Mouse (Mus musculus) heart, embryonic 14.5 days (tissue): ENCODE measurements at regions not wholly inside any gene's neighbourhood (a gene's known extent, or its start where the extent isn't known, plus 50 kb on each side); places are given as distances from the start of the nearest gene placed in this dataset.
"Not testable (repeated sequence)": the region's sequence is repeated elsewhere in the genome, so short reads cannot be mapped to it uniquely, and the experiment has no call there.

Experiments
- ATAC-seq: fragments of 200-750 bp; cut with Nextera tagmentation; 2 replicates; pipeline ENCODE4 v1.8.0; 2017; ENCODE audit warnings: low read depth, moderate TSS enrichment; ENCODE audit not compliant: insufficient number of reproducible peaks, insufficient read depth, low FRiP score
- H3K27ac ChIP-seq, 2 experiments: fragments of 200-500 bp in 1 of 2; fragments of 300-500 bp in 1 of 2; sonication (generic) in 1 of 2; replicated peaks in 1 of 2; 2 replicates each; pipeline ENCODE4 v1.5.1; 2012 to 2014; ENCODE audit warnings: low read depth in 2 of 2, low read length in 2 of 2, control low read depth in 1 of 2, mild to moderate bottlenecking in 1 of 2, mixed read lengths in 1 of 2; ENCODE audit not compliant: control insufficient read depth in 1 of 2, insufficient read depth in 1 of 2
- H3K27me3 ChIP-seq: fragments of 300-500 bp; sonication (generic); 2 replicates; pipeline ENCODE4 v1.6.1; 2014; ENCODE audit warnings: mild to moderate bottlenecking, low read length, control low read depth; ENCODE audit not compliant: control insufficient read depth, insufficient read depth
- H3K36me3 ChIP-seq: fragments of 300-500 bp; sonication (generic); 2 replicates; pipeline ENCODE4 v1.6.1; 2014; ENCODE audit warnings: mild to moderate bottlenecking, control low read depth, low read length, mixed read lengths; ENCODE audit not compliant: control insufficient read depth, insufficient read depth
- H3K4me1 ChIP-seq, 2 experiments: fragments of 200-500 bp in 1 of 2; fragments of 300-500 bp in 1 of 2; sonication (generic) in 1 of 2; 2 replicates each; pipeline ENCODE4 v1.6.1; 2012 to 2014; ENCODE audit warnings: low read length in 2 of 2, control low read depth in 1 of 2, mixed read lengths in 1 of 2; ENCODE audit not compliant: control insufficient read depth in 2 of 2, insufficient read depth in 2 of 2
- H3K4me2 ChIP-seq: fragments of 300-500 bp; sonication (generic); 2 replicates; pipeline ENCODE4 v1.6.1; 2014; ENCODE audit warnings: mild to moderate bottlenecking, low read length
- H3K4me3 ChIP-seq, 2 experiments: fragments of 200-500 bp in 1 of 2; fragments of 300-500 bp in 1 of 2; sonication (generic) in 1 of 2; 2 replicates each; pipeline ENCODE4 v1.5.1; 2012 to 2014; ENCODE audit warnings: low read length in 2 of 2, mild to moderate bottlenecking in 2 of 2, control low read depth in 1 of 2, low read depth in 1 of 2, moderate library complexity in 1 of 2; ENCODE audit not compliant: control insufficient read depth in 1 of 2, insufficient read depth in 1 of 2
- H3K9ac ChIP-seq: fragments of 300-500 bp; sonication (generic); 2 replicates; pipeline ENCODE4 v1.6.1; 2014; ENCODE audit warnings: mild to moderate bottlenecking, low read length
- H3K9me3 ChIP-seq: fragments of 300-500 bp; sonication (generic); 2 replicates; pipeline ENCODE4 v1.6.1; 2016; ENCODE audit warnings: low read length, control low read depth; ENCODE audit not compliant: control insufficient read depth
- WGBS: fragments of 180-500 bp; shearing (Covaris S2); extraction: QIAGEN DNeasy Blood & Tissue Kit; methylation state at CpG from one replicate; pipeline ENCODE4 v1.1.7; 2014; 5-methylcytosine and 5-hydroxymethylcytosine counted together

GRCm38 (mm10) chr14:102171775-102172174, 442.0 kb downstream of the Lmo7 start:
- Histone ChIP-seq H3K27me3 (no peaks in the 10 kb centered on the region), H3K9ac (no peak overlapping the region), H3K4me3 (no peak overlapping the region), H3K36me3 (no peaks in the 10 kb centered on the region), H3K4me1 (no peaks in the 10 kb centered on the region), H3K4me2 (no peak overlapping the region), H3K9me3 (no peaks in the 10 kb centered on the region), H3K27ac (no peak overlapping the region)
- no peak for ATAC-seq
- WGBS: 64% methylated on average over 2 of the region's 2 CpGs

- WGBS: 75% methylated on average over 3 of the region's 3 CpGs
- no peak for ATAC-seq
- no peak overlapping the region for H3K4me3 ChIP-seq
- H3K36me3 ChIP-seq: no peaks in the 10 kb centered on the region
- no peak overlapping the region for H3K27ac ChIP-seq
- no peak overlapping the region for H3K4me2 ChIP-seq
- no peaks in the 10 kb centered on the region for H3K4me1 ChIP-seq
- H3K9me3 ChIP-seq: no peaks in the 10 kb centered on the region
- no peak overlapping the region for H3K9ac ChIP-seq
- H3K27me3 ChIP-seq: no peaks in the 10 kb centered on the region
Observed at GRCm38 (mm10) chr14:102161291-102162284, 431.8 kb downstream of the Lmo7 start.

GRCm38 (mm10) chr14:102150410-102150809, 420.7 kb downstream of the Lmo7 start:
- not testable (repeated sequence) for H3K4me3 ChIP-seq, H3K27ac ChIP-seq, ATAC-seq, H3K4me2 ChIP-seq, H3K9ac ChIP-seq, H3K36me3 ChIP-seq, H3K27me3 ChIP-seq, H3K9me3 ChIP-seq, H3K4me1 ChIP-seq
- WGBS: 95% methylated on average over 4 of the region's 4 CpGs

- no peaks in the 10 kb centered on the region for H3K9me3 ChIP-seq
- H3K4me3 ChIP-seq: no peak overlapping the region
- no peaks in the 10 kb centered on the region for H3K27me3 ChIP-seq
- 50% methylated on average over 2 of the region's 2 CpGs for WGBS
- no peak overlapping the region for H3K9ac ChIP-seq
- H3K4me2 ChIP-seq: no peak overlapping the region
- no peaks in the 10 kb centered on the region for H3K36me3 ChIP-seq
- H3K27ac ChIP-seq: no peak overlapping the region
- ATAC-seq: no peak
- H3K4me1 ChIP-seq: no peaks in the 10 kb centered on the region
Observed at GRCm38 (mm10) chr14:102142720-102143119, 413.0 kb downstream of the Lmo7 start.

GRCm38 (mm10) chr14:102138936-102139335, 409.2 kb downstream of the Lmo7 start:
- H3K27me3 ChIP-seq: no peaks in the 10 kb centered on the region
- no peak overlapping the region for H3K9ac ChIP-seq
- 70% methylated on average over 1 of the region's 1 CpGs for WGBS
- H3K4me1 ChIP-seq: no peaks in the 10 kb centered on the region
- H3K27ac ChIP-seq: no peak overlapping the region
- no peak overlapping the region for H3K4me2 ChIP-seq
- H3K36me3 ChIP-seq: no peaks in the 10 kb centered on the region
- H3K4me3 ChIP-seq: no peak overlapping the region
- no peak for ATAC-seq
- H3K9me3 ChIP-seq: no peaks in the 10 kb centered on the region

- Histone ChIP-seq H3K4me1 (no peaks in the 10 kb centered on the region), H3K4me2 (no peak overlapping the region), H3K27ac (no peak overlapping the region), H3K9ac (no peak overlapping the region), H3K9me3 (no peaks in the 10 kb centered on the region), H3K27me3 (no peaks in the 10 kb centered on the region), H3K4me3 (no peak overlapping the region), H3K36me3 (no peaks in the 10 kb centered on the region)
- ATAC-seq: no peak
- WGBS: 82% methylated on average over 3 of the region's 3 CpGs
Observed at GRCm38 (mm10) chr14:102118166-102118565, 388.4 kb downstream of the Lmo7 start.

- no peaks in the 10 kb centered on the region for H3K4me1 ChIP-seq
- no peak overlapping the region for H3K4me3 ChIP-seq
- no peak overlapping the region for H3K4me2 ChIP-seq
- ATAC-seq: no peak
- H3K9me3 ChIP-seq: no peaks in the 10 kb centered on the region
- no peak overlapping the region for H3K27ac ChIP-seq
- H3K9ac ChIP-seq: no peak overlapping the region
- H3K27me3 ChIP-seq: no peaks in the 10 kb centered on the region
- 69% methylated on average over 3 of the region's 3 CpGs for WGBS
- H3K36me3 ChIP-seq: no peaks in the 10 kb centered on the region
Observed at GRCm38 (mm10) chr14:102106165-102106564, 376.4 kb downstream of the Lmo7 start.

GRCm38 (mm10) chr14:102094105-102094504, 364.3 kb downstream of the Lmo7 start:
- Histone ChIP-seq H3K9me3 (no peaks in the 10 kb centered on the region), H3K4me1 (no peaks in the 10 kb centered on the region), H3K9ac (no peak overlapping the region), H3K27me3 (no peaks in the 10 kb centered on the region), H3K4me2 (no peak overlapping the region), H3K36me3 (no peaks in the 10 kb centered on the region), H3K4me3 (no peak overlapping the region), H3K27ac (no peak overlapping the region)
- 71% methylated on average over 1 of the region's 1 CpGs for WGBS
- no peak for ATAC-seq
